Mouse (Mus musculus) olfactory bulb, adult 2 months (tissue): Measurements from ENCODE around the gene Zfp654. TPM values are rescaled to one million over a fixed set of nuclear protein-coding genes. Genes with fewer than 3 reads are reported as not detected.

ENCODE experiments used
- H3K27ac ChIP-seq: fragments of 200-500 bp; 2 replicates; pipeline ENCODE4 v1.5.1; 2012; ENCODE audit warnings: low read depth, low read length; ENCODE audit not compliant: insufficient read depth
- H3K4me1 ChIP-seq: fragments of 200-500 bp; 2 replicates; pipeline ENCODE4 v1.6.1; 2012; ENCODE audit warnings: low read length; ENCODE audit not compliant: control insufficient read depth, insufficient read depth
- H3K4me3 ChIP-seq: fragments of 200-500 bp; 2 replicates; pipeline ENCODE4 v1.5.1; 2012; ENCODE audit warnings: mild to moderate bottlenecking, low read depth, low read length, moderate library complexity; ENCODE audit not compliant: insufficient read depth
- CTCF ChIP-seq: fragments of 200-500 bp; IDR thresholded peaks from 2 replicates; pipeline ENCODE4 v1.5.1; 2012; ENCODE audit warnings: low read depth, mild to moderate bottlenecking, low read length, moderate library complexity; ENCODE audit not compliant: insufficient read depth
- POLR2A ChIP-seq: fragments of 200-500 bp; IDR thresholded peaks from 2 replicates; pipeline ENCODE4 v1.6.1; 2012; ENCODE audit warnings: mild to moderate bottlenecking, low read depth, low read length, moderate library complexity; ENCODE audit not compliant: insufficient read depth
- WGBS: fragments of 180-500 bp; shearing (Covaris S2); methylation state at CpG from one replicate; pipeline ENCODE4 v1.1.7; 2018; 5-methylcytosine and 5-hydroxymethylcytosine counted together
- polyA plus RNA-seq: library from polyadenylated mRNA; stranded (reverse); fragments of >200 nt; gene quantifications from 2 replicates; pipeline ENCODE4 v1.2.4, GENCODE M21; 2012; ENCODE audit warnings: low replicate concordance; ENCODE audit not compliant: missing spikeins, insufficient read depth, insufficient read length

The Zfp654 gene
- 48.4 TPM in 1 of 2 replicates, not detected in the other for polyA plus RNA-seq

DNA sequence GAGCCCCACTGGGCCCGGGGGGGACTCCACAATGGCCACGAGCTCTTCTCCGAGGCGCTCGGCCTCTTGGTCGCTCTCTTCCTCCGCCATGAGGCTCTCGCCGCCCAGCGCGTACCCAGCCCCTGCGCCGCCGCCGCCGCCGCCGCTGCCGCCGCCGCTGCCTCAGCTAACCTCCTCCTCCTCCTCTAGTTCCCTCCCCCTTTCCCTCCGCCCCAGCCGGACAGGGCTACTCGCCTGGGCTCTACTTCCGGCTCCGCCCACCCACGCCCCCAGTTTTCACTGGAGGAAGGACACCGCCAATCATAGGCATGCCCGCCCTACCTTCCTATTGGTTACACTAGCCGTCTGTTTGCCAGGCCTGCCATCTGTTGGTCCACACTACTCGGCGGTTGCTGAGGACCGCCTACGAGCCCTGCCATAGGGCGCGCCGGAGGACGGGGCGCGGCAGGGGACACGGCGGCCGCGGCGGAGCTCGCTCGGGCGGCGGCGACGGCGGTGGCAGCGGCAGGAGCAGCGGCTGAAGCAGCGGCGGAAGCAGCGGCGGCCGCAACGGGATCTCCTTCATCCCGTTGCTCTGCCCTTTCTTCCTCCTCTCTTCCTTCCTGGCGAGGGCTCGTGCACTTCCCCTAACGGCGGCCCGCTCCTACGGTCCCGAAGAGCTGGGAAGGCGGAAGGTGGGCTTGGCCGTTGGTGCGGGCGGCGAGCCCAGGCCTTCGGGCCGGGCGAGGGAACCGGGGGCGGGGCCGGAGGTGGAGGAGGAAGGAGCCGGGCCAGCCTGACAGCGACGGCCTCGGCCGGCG, at the start of gene Zfp654, which contains the start of gene Cggbp1:
Gene Zfp654 (minus strand): TSS at position 90 of the 800 bp plus-strand sequence.
Gene Cggbp1 (plus strand): TSS at position 434 of the 800 bp plus-strand sequence.
- TF ChIP-seq POLR2A (peak; percentile 86), CTCF (no peak)
- Histone ChIP-seq H3K27ac (peak within 1 kb of the TSS; percentile 80), H3K4me1 (peaks cover 2% of the 10 kb centered on the region; the same call in 1 of the 2 replicates), H3K4me3 (peak within 1 kb of the TSS; percentile 80)
- under 1% methylated on average over 79 of the region's 85 CpGs for whole genome bisulfite sequencing

DNA sequence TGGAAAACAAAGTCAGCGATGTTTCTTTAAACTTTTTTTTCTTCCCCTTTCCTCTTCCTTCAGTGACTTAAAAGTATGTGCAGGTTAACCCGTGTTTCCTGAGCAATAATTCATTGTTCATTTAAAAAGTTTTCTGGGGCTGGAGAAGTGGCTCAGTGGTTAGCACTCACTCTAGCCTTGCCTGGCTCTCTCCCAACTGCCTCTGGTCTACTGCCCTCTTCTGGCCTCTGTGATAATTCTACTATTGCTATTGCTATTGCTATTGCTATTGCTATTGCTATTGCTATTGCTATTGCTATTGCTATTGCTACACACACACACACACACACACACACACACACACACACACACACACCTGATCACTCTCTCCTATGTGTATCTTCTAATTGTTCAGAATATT, 47.6 kb upstream of the Zfp654 start:
- no peak for TF ChIP-seq POLR2A
- no peak for TF ChIP-seq CTCF
- Histone ChIP-seq H3K4me1 (no peaks in the 10 kb centered on the region), H3K4me3 (no peak overlapping the region), H3K27ac (no peak overlapping the region)
- 69% methylated on average over 2 of the region's 2 CpGs for WGBS

DNA sequence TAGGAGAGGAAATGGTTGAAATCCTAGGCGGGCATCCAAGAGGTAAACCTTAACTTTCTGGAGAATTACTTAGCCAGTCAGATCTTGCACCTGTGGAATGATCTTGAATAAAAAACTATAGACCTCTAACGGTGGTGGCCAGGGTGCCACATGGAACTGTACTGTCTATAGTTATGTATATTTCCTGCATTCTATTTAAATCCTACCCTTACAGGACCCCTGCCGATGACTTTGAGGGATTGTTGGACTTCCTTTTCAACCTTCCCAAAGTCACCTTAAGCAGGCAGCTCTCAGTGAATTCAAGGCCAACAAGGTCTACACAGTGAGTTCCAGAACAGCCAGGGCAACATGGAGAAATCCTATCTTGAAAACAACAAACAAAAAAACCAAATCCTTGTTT, 38.0 kb upstream of the Zfp654 start:
- Histone ChIP-seq H3K27ac (no peak overlapping the region), H3K4me3 (no peak overlapping the region), H3K4me1 (no peaks in the 10 kb centered on the region)
- 92% methylated on average over 3 of the region's 3 CpGs for WGBS
- TF ChIP-seq POLR2A (no peak), CTCF (no peak)

DNA sequence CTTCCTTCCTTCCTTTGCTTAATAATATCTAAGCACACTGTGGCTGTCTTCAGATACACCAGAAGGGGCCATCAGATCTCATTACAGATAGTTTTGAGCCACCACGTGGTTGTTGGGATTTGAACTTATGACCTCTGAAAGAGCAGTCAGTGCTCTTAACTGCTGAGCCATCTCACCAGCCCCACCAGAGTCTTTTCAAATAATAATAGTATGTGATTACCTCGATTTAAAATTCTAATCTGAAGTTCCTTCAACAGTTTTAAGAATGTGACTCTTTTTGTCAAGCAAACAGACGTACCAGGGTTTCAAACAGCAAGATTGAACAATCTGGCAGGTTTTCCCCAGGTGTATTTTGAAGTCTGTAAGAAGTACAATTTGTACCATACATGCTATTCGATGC, 34.1 kb upstream of the Zfp654 start:
- whole genome bisulfite sequencing, result 64% methylated on average over 4 of the region's 4 CpGs
- H3K4me3 ChIP-seq, result no peak overlapping the region
- no peak for TF ChIP-seq CTCF
- no peak for TF ChIP-seq POLR2A
- no peak overlapping the region for H3K27ac ChIP-seq
- no peaks in the 10 kb centered on the region for H3K4me1 ChIP-seq

DNA sequence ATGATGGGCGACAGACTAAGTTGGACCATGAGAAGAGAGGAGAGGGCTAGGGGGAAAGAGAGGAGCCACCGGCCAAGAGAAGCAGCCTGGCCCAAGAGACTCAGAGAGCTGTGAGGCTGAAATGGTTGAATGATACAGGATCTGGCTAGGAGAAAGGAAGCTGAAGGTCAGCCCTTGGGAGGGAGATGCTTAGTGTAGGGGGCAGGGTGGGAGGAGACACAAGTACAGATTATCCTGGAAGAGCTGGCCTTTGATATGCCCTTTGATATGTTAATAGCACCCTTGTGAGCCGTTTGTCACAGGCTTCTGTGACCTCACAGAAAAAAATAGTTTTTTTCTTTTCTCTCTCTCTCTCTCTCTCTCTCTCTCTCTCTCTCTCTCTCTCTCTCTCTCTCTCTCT, 33.7 kb upstream of the Zfp654 start:
- TF ChIP-seq POLR2A (no peak), CTCF (no peak)
- WGBS, result 37% methylated on average over 3 of the region's 3 CpGs
- H3K27ac ChIP-seq, result no peak overlapping the region
- H3K4me3 ChIP-seq, result no peak overlapping the region
- H3K4me1 ChIP-seq, result no peaks in the 10 kb centered on the region

DNA sequence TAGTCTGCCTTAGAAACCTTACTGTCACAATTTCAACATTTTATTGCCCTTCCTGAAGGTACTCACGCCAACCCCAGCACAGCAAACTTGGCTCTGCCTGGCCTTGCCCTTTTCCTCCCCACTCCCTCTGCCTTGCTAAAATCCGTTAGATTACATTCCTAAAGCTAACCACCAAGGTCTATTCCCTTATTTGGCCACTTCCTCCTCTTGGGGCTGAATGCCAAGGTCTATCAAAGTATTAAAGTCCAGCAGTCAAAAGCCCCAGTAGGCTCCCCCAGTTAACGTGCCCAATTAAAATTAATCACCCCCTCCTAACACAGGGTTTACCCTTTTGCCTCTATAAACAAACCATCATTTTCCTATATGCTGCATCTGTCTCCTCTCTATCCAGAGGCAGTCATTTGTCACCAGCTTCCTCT, 33.0 kb upstream of the Zfp654 start:
- Histone ChIP-seq H3K4me1 (no peaks in the 10 kb centered on the region), H3K4me3 (no peak overlapping the region), H3K27ac (no peak overlapping the region)
- TF ChIP-seq CTCF (no peak), POLR2A (no peak)
- WGBS, result 39% methylated on average over 3 of the region's 3 CpGs

DNA sequence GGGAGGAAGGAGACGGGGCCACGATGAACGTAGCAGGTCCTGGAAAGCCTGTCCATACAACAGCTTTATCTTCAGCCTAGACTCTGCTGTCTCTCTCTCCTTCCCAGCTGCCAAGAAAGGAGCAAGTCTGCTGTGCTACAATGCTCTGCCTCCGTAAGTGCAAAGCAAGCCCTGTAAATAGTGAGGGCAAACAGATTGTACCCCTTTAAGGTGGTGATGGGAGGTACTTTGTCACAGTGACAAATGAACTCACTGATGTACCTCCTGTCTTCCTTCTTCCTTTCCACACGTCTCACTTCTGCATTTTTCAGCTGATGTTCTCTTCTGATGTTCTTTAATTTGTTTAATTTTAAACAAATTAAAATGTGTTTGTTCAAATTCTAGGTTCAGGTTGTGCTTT, 32.4 kb upstream of the Zfp654 start:
- WGBS, result 79% methylated on average over 5 of the region's 5 CpGs
- TF ChIP-seq POLR2A, result no peak
- TF ChIP-seq CTCF, result no peak
- Histone ChIP-seq H3K4me3 (no peak overlapping the region), H3K27ac (no peak overlapping the region), H3K4me1 (no peaks in the 10 kb centered on the region)

DNA sequence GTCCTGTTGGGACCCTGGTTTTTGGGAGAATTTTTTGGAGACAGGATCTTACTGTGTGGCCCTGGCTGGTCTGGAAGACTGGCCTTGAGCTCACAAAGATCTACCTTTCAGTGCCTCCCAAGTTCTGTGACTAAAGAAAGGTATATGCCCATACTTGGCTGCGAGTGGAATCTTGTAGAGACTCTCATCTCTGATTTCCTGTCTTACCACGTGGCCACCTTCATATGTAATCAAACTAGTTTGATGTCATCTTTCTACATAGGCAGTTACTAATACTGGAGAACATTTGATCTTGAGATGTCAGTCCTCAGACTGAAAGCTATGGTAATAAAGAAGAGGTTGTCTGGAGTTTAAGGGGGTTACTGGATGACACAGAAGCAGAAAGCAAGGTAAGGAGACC, 30.0 kb upstream of the Zfp654 start:
- no peak overlapping the region for H3K4me3 ChIP-seq
- no peaks in the 10 kb centered on the region for H3K4me1 ChIP-seq
- TF ChIP-seq POLR2A, result no peak
- TF ChIP-seq CTCF, result no peak
- 88% methylated on average over 2 of the region's 2 CpGs for WGBS
- no peak overlapping the region for H3K27ac ChIP-seq

DNA sequence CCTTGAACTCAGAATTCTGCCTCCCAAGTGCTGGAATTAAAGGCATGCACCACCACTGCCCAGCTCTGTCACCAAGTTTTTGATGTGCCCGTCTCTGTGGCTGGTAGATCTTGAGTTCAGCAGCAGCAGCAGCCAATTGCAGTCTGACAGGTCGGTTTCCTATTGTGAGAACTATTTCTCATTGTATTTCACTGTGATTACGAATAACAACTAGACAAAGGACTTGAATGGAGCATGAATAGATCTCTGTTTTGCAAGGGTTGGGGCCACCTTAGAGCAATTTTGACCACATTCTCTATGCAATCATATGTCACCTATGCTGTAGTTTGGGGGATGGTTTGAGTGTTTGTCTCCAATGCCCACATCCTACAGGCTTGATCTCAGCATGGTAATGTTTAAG, 29.5 kb upstream of the Zfp654 start:
- no peak for TF ChIP-seq POLR2A
- no peak for TF ChIP-seq CTCF
- H3K4me1 ChIP-seq, result no peaks in the 10 kb centered on the region
- H3K27ac ChIP-seq, result no peak overlapping the region
- 71% methylated on average over 3 of the region's 3 CpGs for WGBS
- no peak overlapping the region for H3K4me3 ChIP-seq
